Mouse (Mus musculus) forebrain, embryonic 10.5 days (tissue): ENCODE data around the gene Fgfr2. TPM values are rescaled to one million over a fixed set of nuclear protein-coding genes. Genes with fewer than 3 reads are reported as not detected.
A peak's percentile ranks its signal among the peaks of the same experiment; 100 is the strongest.

Source experiments
- DNase-seq: peaks from one replicate; pipeline ENCODE4 v3.0.0-alpha.2; 2017; ENCODE audit warnings: low spot score; ENCODE audit errors: extremely low spot score
- H3K27ac ChIP-seq: fragments of 300-500 bp; sonication (generic); 2 replicates; pipeline ENCODE4 v1.5.1; 2016; ENCODE audit warnings: mild to moderate bottlenecking
- H3K27me3 ChIP-seq: fragments of 300-500 bp; sonication (generic); 2 replicates; pipeline ENCODE4 v1.6.1; 2016; ENCODE audit warnings: mild to moderate bottlenecking; ENCODE audit not compliant: poor library complexity, severe bottlenecking
- H3K36me3 ChIP-seq: fragments of 300-500 bp; sonication (generic); replicated peaks from 2 replicates; pipeline ENCODE4 v1.6.1; 2016; ENCODE audit warnings: mild to moderate bottlenecking, moderate library complexity
- H3K4me1 ChIP-seq: fragments of 300-500 bp; sonication (generic); 2 replicates; pipeline ENCODE4 v1.6.1; 2016
- H3K4me3 ChIP-seq: fragments of 300-500 bp; sonication (generic); 2 replicates; pipeline ENCODE4 v1.5.1; 2016; ENCODE audit warnings: mild to moderate bottlenecking, moderate library complexity
- H3K9me3 ChIP-seq: fragments of 300-500 bp; sonication (generic); 2 replicates; pipeline ENCODE4 v1.6.1; 2016; ENCODE audit warnings: mild to moderate bottlenecking, moderate library complexity
- WGBS: fragments of 180-500 bp; shearing (Covaris S2); methylation state at CpG from one replicate; pipeline ENCODE4 v1.1.7; 2016; 5-methylcytosine and 5-hydroxymethylcytosine counted together
- polyA plus RNA-seq: library from polyadenylated mRNA; unstranded; fragments of >200 nt; fragmentation: Nextera tagmentation; extraction: Ambion mirVana; gene quantifications from 2 replicates; pipeline ENCODE4 v1.2.1, GENCODE M21; 2016

Gene Fgfr2
- polyA plus RNA-seq, 1 experiment from 2014 or later: 55.7 TPM

GRCm38 (mm10) chr7:130782501-130783050 is 2340.6 kb downstream of the Fgfr2 start:
- H3K27me3 ChIP-seq: no peaks in the 10 kb centered on the region
- 88% methylated on average over 5 of the region's 5 CpGs for WGBS
- H3K4me3 ChIP-seq: no peak overlapping the region
- DNase-seq: no peak
- H3K36me3 ChIP-seq: no peaks in the 10 kb centered on the region
- no peaks in the 10 kb centered on the region for H3K4me1 ChIP-seq
- H3K27ac ChIP-seq: no peak overlapping the region
- H3K9me3 ChIP-seq: no peaks in the 10 kb centered on the region

- no peak overlapping the region for H3K4me3 ChIP-seq
- H3K27ac ChIP-seq: no peak overlapping the region
- H3K9me3 ChIP-seq: no peaks in the 10 kb centered on the region
- H3K4me1 ChIP-seq: no peaks in the 10 kb centered on the region
- no peaks in the 10 kb centered on the region for H3K36me3 ChIP-seq
- no peaks in the 10 kb centered on the region for H3K27me3 ChIP-seq
- no peak for DNase-seq
- 79% methylated on average over 5 of the region's 5 CpGs for WGBS
Measured at GRCm38 (mm10) chr7:130780866-130781419, 2342.2 kb downstream of the Fgfr2 start.

- H3K27me3 ChIP-seq: 0 out of 2 replicates have a peak, but pooled peaks cover 9% of the 10 kb centered on the region
- H3K9me3 ChIP-seq: no peaks in the 10 kb centered on the region
- no peak within 1 kb of the TSS for H3K27ac ChIP-seq
- H3K4me3 ChIP-seq: no peak within 1 kb of the TSS
- no peak for DNase-seq
- WGBS: 66% methylated on average over 9 of the region's 9 CpGs
- H3K36me3 ChIP-seq: no peaks in the 10 kb centered on the region
- 0 out of 2 replicates have a peak, but pooled peaks cover 3% of the 10 kb centered on the region for H3K4me1 ChIP-seq
Measured at GRCm38 (mm10) chr7:130773914-130774630, 2349.1 kb downstream of the Fgfr2 start, which contains the start of gene Btbd16. Gene Btbd16, plus strand, starts transcription at chr7:130774069.

- Histone ChIP-seq H3K36me3 (no peaks in the 10 kb centered on the region), H3K4me3 (no peak overlapping the region), H3K27ac (no peak overlapping the region), H3K4me1 (0 out of 2 replicates have a peak, but pooled peaks cover 3% of the 10 kb centered on the region), H3K9me3 (no peaks in the 10 kb centered on the region), H3K27me3 (0 out of 2 replicates have a peak, but pooled peaks cover 9% of the 10 kb centered on the region)
- no peak for DNase-seq
- 69% methylated on average over 11 of the region's 11 CpGs for WGBS
Measured at GRCm38 (mm10) chr7:130773171-130773830, 2349.8 kb downstream of the Fgfr2 start.

GRCm38 (mm10) chr7:130770707-130771106 is 2352.4 kb downstream of the Fgfr2 start:
- WGBS: 41% methylated on average over 3 of the region's 3 CpGs
- H3K27me3 ChIP-seq: 0 out of 2 replicates have a peak, but pooled peaks cover 9% of the 10 kb centered on the region

GRCm38 (mm10) chr7:130768151-130768550 is 2355.0 kb downstream of the Fgfr2 start:
- Histone ChIP-seq H3K4me1 (no peaks in the 10 kb centered on the region), H3K9me3 (no peaks in the 10 kb centered on the region), H3K27me3 (0 out of 2 replicates have a peak, but pooled peaks cover 9% of the 10 kb centered on the region), H3K36me3 (peaks cover 34% of the 10 kb centered on the region), H3K4me3 (no peak overlapping the region), H3K27ac (no peak overlapping the region)
- no peak for DNase-seq
- WGBS: 95% methylated on average over 4 of the region's 4 CpGs

More at GRCm38 (mm10) chr7:130770707-130771106, 2352.4 kb downstream of the Fgfr2 start:
- peak; percentile 77 for DNase-seq
- Histone ChIP-seq H3K4me1 (0 out of 2 replicates have a peak, but pooled peaks cover 3% of the 10 kb centered on the region), H3K9me3 (no peaks in the 10 kb centered on the region), H3K27ac (no peak overlapping the region), H3K4me3 (no peak overlapping the region), H3K36me3 (peaks cover 14% of the 10 kb centered on the region)

- Histone ChIP-seq H3K27me3 (0 out of 2 replicates have a peak, but pooled peaks cover 4% of the 10 kb centered on the region), H3K36me3 (peaks cover 38% of the 10 kb centered on the region), H3K27ac (no peak overlapping the region), H3K9me3 (no peaks in the 10 kb centered on the region), H3K4me3 (no peak overlapping the region), H3K4me1 (peaks cover 6% of the 10 kb centered on the region)
- WGBS: 78% methylated on average over 30 of the region's 30 CpGs
- no peak for DNase-seq
Measured at GRCm38 (mm10) chr7:130766411-130767170, 2356.6 kb downstream of the Fgfr2 start.

- Histone ChIP-seq H3K9me3 (no peaks in the 10 kb centered on the region), H3K36me3 (peaks cover 62% of the 10 kb centered on the region), H3K4me3 (no peak overlapping the region), H3K27ac (no peak overlapping the region), H3K4me1 (peaks cover 6% of the 10 kb centered on the region), H3K27me3 (no peaks in the 10 kb centered on the region)
- no peak for DNase-seq
- 96% methylated on average over 17 of the region's 17 CpGs for WGBS
Measured at GRCm38 (mm10) chr7:130764160-130764559, 2359.0 kb downstream of the Fgfr2 start.

- DNase-seq: peak; percentile 75
- Histone ChIP-seq H3K27me3 (no peaks in the 10 kb centered on the region), H3K9me3 (no peaks in the 10 kb centered on the region), H3K4me3 (no peak overlapping the region), H3K4me1 (peaks cover 6% of the 10 kb centered on the region), H3K36me3 (peaks cover 80% of the 10 kb centered on the region), H3K27ac (no peak overlapping the region)
- 45% methylated on average over 17 of the region's 17 CpGs for WGBS
Measured at GRCm38 (mm10) chr7:130762071-130762897, 2360.9 kb downstream of the Fgfr2 start.

GRCm38 (mm10) chr7:130757326-130757865 is 2365.8 kb downstream of the Fgfr2 start:
- no peak overlapping the region for H3K27ac ChIP-seq
- H3K4me3 ChIP-seq: no peak overlapping the region
- DNase-seq: no peak
- 91% methylated on average over 11 of the region's 11 CpGs for WGBS
- no peaks in the 10 kb centered on the region for H3K9me3 ChIP-seq
- H3K36me3 ChIP-seq: peaks cover 94% of the 10 kb centered on the region
- no peaks in the 10 kb centered on the region for H3K27me3 ChIP-seq
- H3K4me1 ChIP-seq: peaks cover 9% of the 10 kb centered on the region

GRCm38 (mm10) chr7:130756343-130756835 is 2366.8 kb downstream of the Fgfr2 start:
- WGBS: 88% methylated on average over 7 of the region's 7 CpGs
- no peak for DNase-seq
- Histone ChIP-seq H3K9me3 (no peaks in the 10 kb centered on the region), H3K4me3 (no peak overlapping the region), H3K4me1 (peaks cover 14% of the 10 kb centered on the region), H3K36me3 (peaks cover 99% of the 10 kb centered on the region), H3K27ac (no peak overlapping the region), H3K27me3 (no peaks in the 10 kb centered on the region)
